Mouse (Mus musculus): ENCODE results near the gene Defa35. TPM values are rescaled to one million over a fixed set of nuclear protein-coding genes. Genes with fewer than 3 reads are reported as not detected.
"Not testable (repeated sequence)": the region's sequence is repeated elsewhere in the genome, so short reads cannot be mapped to it uniquely, and the experiment has no call there.

Gene Defa35
- total RNA-seq (2021), result not detected
- long read RNA-seq, experiment 1, result 0 reads
- long read RNA-seq, experiment 2, result 0 reads

GRCm38 (mm10) chr8:21064738-21065137 lies at the start of gene Defa35:
TSS of gene Defa35 (plus strand) at chr8:21065038.
- DNase-seq; intact Hi-C loops (cut with DNase I): not testable (repeated sequence)

GRCm38 (mm10) chr8:21025245-21025644 lies 39.6 kb upstream of the Defa35 start, which contains the start of gene Defa21:
TSS of gene Defa21 (plus strand) at chr8:21025545.
- DNase-seq; intact Hi-C loops (cut with DNase I): not testable (repeated sequence)

- DNase-seq; intact Hi-C loops (cut with DNase I): not testable (repeated sequence)
These were observed 10.1 kb upstream of the Defa35 start, which contains the start of gene Defa23 for GRCm38 (mm10) chr8:21054747-21055146. TSS of gene Defa23 (plus strand) at chr8:21055047.

GRCm38 (mm10) chr8:21084142-21084541 lies 19.3 kb downstream of the Defa35 start, which contains the start of gene Defa25:
TSS of gene Defa25 (plus strand) at chr8:21084442.
- intact Hi-C loops (cut with DNase I); DNase-seq: not testable (repeated sequence)

GRCm38 (mm10) chr8:21093106-21093505 lies 28.3 kb downstream of the Defa35 start:
- DNase-seq, result no peak
- intact Hi-C loops (cut with DNase I), result no loop called here

GRCm38 (mm10) chr8:21095950-21096349 lies 31.1 kb downstream of the Defa35 start, which contains the start of gene Gm14851:
TSS of gene Gm14851 (minus strand) at chr8:21096050.
- DNase-seq; intact Hi-C loops (cut with DNase I): not testable (repeated sequence)

Other genes with a start within 250 kb of the Defa35 start
- gene Defb33, start 172.4 kb upstream of the Defa35 start, total RNA-seq (2021), result not detected
- not detected for gene Gm15056, start 162.4 kb upstream of the Defa35 start, total RNA-seq (2021)
- not detected for gene Gm6040, start 143.0 kb upstream of the Defa35 start, total RNA-seq (2021)
- not detected for gene AY761185, start 120.3 kb upstream of the Defa35 start, total RNA-seq (2021)
- gene Defa21, start 39.5 kb upstream of the Defa35 start, total RNA-seq (2021), result not detected
- gene Defa23, start 10.0 kb upstream of the Defa35 start, total RNA-seq (2021), result not detected
- not detected for gene Defa25, start 19.4 kb downstream of the Defa35 start, total RNA-seq (2021)
- not detected for gene Gm14851, start 31.0 kb downstream of the Defa35 start, total RNA-seq (2021)
- gene Defa30, start 69.6 kb downstream of the Defa35 start, total RNA-seq (2021), result not detected
- not detected for gene Defa22, start 97.2 kb downstream of the Defa35 start, total RNA-seq (2021)
- gene Defa31, start 126.6 kb downstream of the Defa35 start, total RNA-seq (2021), result not detected
- gene Gm15293, start 136.5 kb downstream of the Defa35 start, total RNA-seq (2021), result not detected
- not detected for gene Gm15292, start 184.7 kb downstream of the Defa35 start, total RNA-seq (2021)